Mouse (Mus musculus): ENCODE data around the gene Nop53.
A peak's percentile ranks its signal among the peaks of the same experiment; 100 is the strongest.

The Nop53 gene

GRCm38 (mm10) chr7:15945721-15946536, at the start of gene Nop53:
Gene Nop53, minus strand, starts transcription at chr7:15946074.
- peak; percentile 97 for DNase-seq (ENCODE audit: low read depth, low spot score)

- DNase-seq (ENCODE audit: low read depth, low spot score) = no peak
Observed at GRCm38 (mm10) chr7:15993789-15994188, 47.9 kb upstream of the Nop53 start.

- no peak for DNase-seq (ENCODE audit: low read depth, low spot score)
Observed at GRCm38 (mm10) chr7:15993152-15993551, 47.3 kb upstream of the Nop53 start.

GRCm38 (mm10) chr7:15991764-15992163, 45.9 kb upstream of the Nop53 start:
- DNase-seq (ENCODE audit: low read depth, low spot score) = no peak

GRCm38 (mm10) chr7:15987661-15988356, 41.9 kb upstream of the Nop53 start:
- no peak for DNase-seq (ENCODE audit: low read depth, low spot score)

GRCm38 (mm10) chr7:15982729-15983407, 37.0 kb upstream of the Nop53 start:
- peak; percentile 75 for DNase-seq (ENCODE audit: low read depth, low spot score)

GRCm38 (mm10) chr7:15981538-15981937, 35.7 kb upstream of the Nop53 start:
- DNase-seq (ENCODE audit: low read depth, low spot score) = no peak

GRCm38 (mm10) chr7:15980246-15980645, 34.4 kb upstream of the Nop53 start:
- DNase-seq (ENCODE audit: low read depth, low spot score) = no peak

- peak; percentile 61 for DNase-seq (ENCODE audit: low read depth, low spot score)
Observed at GRCm38 (mm10) chr7:15975904-15976303, 30.0 kb upstream of the Nop53 start.

- DNase-seq (ENCODE audit: low read depth, low spot score) = no peak
Observed at GRCm38 (mm10) chr7:15975451-15975850, 29.6 kb upstream of the Nop53 start.

- peak; percentile 70 for DNase-seq (ENCODE audit: low read depth, low spot score)
Observed at GRCm38 (mm10) chr7:15974712-15975111, 28.8 kb upstream of the Nop53 start.

- DNase-seq (ENCODE audit: low read depth, low spot score) = no peak
Observed at GRCm38 (mm10) chr7:15972247-15972646, 26.4 kb upstream of the Nop53 start.

- peak; percentile 33 for DNase-seq (ENCODE audit: low read depth, low spot score)
Observed at GRCm38 (mm10) chr7:15969674-15970073, 23.8 kb upstream of the Nop53 start.

- no peak for DNase-seq (ENCODE audit: low read depth, low spot score)
Observed at GRCm38 (mm10) chr7:15968322-15968721, 22.4 kb upstream of the Nop53 start.

- DNase-seq (ENCODE audit: low read depth, low spot score) = peak; percentile 78
Observed at GRCm38 (mm10) chr7:15967312-15967711, 21.4 kb upstream of the Nop53 start, which contains the start of gene Ehd2. Gene Ehd2, minus strand, starts transcription at chr7:15967567.

GRCm38 (mm10) chr7:15966489-15966888, 20.6 kb upstream of the Nop53 start:
- DNase-seq (ENCODE audit: low read depth, low spot score) = peak; percentile 19

GRCm38 (mm10) chr7:15963798-15964652, 18.2 kb upstream of the Nop53 start:
- DNase-seq (ENCODE audit: low read depth, low spot score) = no peak

- peak; percentile 92 for DNase-seq (ENCODE audit: low read depth, low spot score)
Observed at GRCm38 (mm10) chr7:15962311-15963288, 16.7 kb upstream of the Nop53 start.

GRCm38 (mm10) chr7:15961798-15962197, 15.9 kb upstream of the Nop53 start:
- DNase-seq (ENCODE audit: low read depth, low spot score) = no peak

GRCm38 (mm10) chr7:15961239-15961638, 15.4 kb upstream of the Nop53 start:
- DNase-seq (ENCODE audit: low read depth, low spot score) = peak; percentile 61
